Mouse (Mus musculus): ENCODE results near the gene Gm49325. TPM values are rescaled to one million over a fixed set of nuclear protein-coding genes. Genes with fewer than 3 reads are reported as not detected.

The Gm49325 gene
- polyA plus RNA-seq, 1 experiment from 2014 or later, result 8.4 TPM

GRCm38 (mm10) chr10:77591546-77591945 lies 14.5 kb upstream of the Gm49325 start:
- no peak for DNase-seq
- Histone ChIP-seq H3K27me3 (ENCODE audit: insufficient read depth, low read length) (no peaks in the 10 kb centered on the region), H3K4me1 (ENCODE audit: insufficient read depth) (peaks cover 39% of the 10 kb centered on the region)

GRCm38 (mm10) chr10:77596060-77596459 lies 9.9 kb upstream of the Gm49325 start:
- H3K36me3 ChIP-seq (replicated peaks; ENCODE audit: insufficient read depth, low read length), result peaks cover 74% of the 10 kb centered on the region
- no peak overlapping the region for H3K4me3 ChIP-seq (ENCODE audit: low read depth, low read length)
- H3K4me2 ChIP-seq (ENCODE audit: low read depth, low read length), result no peak overlapping the region
- no peak overlapping the region for H3K27ac ChIP-seq (ENCODE audit: low read depth)
- ATAC-seq (no peak), DNase-seq (no peak)
- H3K9ac ChIP-seq (replicated peaks), result no peak overlapping the region
- H3K27me3 ChIP-seq (ENCODE audit: insufficient read depth, low read length), result no peaks in the 10 kb centered on the region
- H3K9me3 ChIP-seq (ENCODE audit: low read length), result no peaks in the 10 kb centered on the region
- WGBS (ENCODE audit: insufficient replicate concordance), result 82% methylated on average over 2 of the region's 2 CpGs
- H3K4me1 ChIP-seq (ENCODE audit: insufficient read depth), result no peaks in the 10 kb centered on the region
- TF ChIP-seq EP300 (IDR thresholded peaks at IDR 0.05; ENCODE audit: low read depth) (no peak), CTCF (IDR thresholded peaks at IDR 0.05; ENCODE audit: low read depth) (no peak)

More at GRCm38 (mm10) chr10:77591546-77591945, 14.5 kb upstream of the Gm49325 start:
- no peaks in the 10 kb centered on the region for H3K9me3 ChIP-seq (ENCODE audit: low read length)
- TF ChIP-seq CTCF (IDR thresholded peaks at IDR 0.05; ENCODE audit: low read depth), result no peak
- no peak for TF ChIP-seq EP300 (IDR thresholded peaks at IDR 0.05; ENCODE audit: low read depth)
- no peak overlapping the region for H3K4me3 ChIP-seq (ENCODE audit: low read depth, low read length)
- H3K36me3 ChIP-seq (replicated peaks; ENCODE audit: insufficient read depth, low read length), result peaks cover 71% of the 10 kb centered on the region
- no peak overlapping the region for H3K4me2 ChIP-seq (ENCODE audit: low read depth, low read length)
- H3K27ac ChIP-seq (ENCODE audit: low read depth), result no peak overlapping the region
- H3K9ac ChIP-seq (replicated peaks), result no peak overlapping the region
- 83% methylated on average over 6 of the region's 6 CpGs for WGBS (ENCODE audit: insufficient replicate concordance)
- ATAC-seq, result no peak

GRCm38 (mm10) chr10:77603021-77603420 lies 3.0 kb upstream of the Gm49325 start:
- Histone ChIP-seq H3K36me3 (replicated peaks; ENCODE audit: insufficient read depth, low read length) (peaks cover 10% of the 10 kb centered on the region), H3K4me1 (ENCODE audit: insufficient read depth) (peaks cover 20% of the 10 kb centered on the region), H3K27me3 (ENCODE audit: insufficient read depth, low read length) (no peaks in the 10 kb centered on the region), H3K9ac (replicated peaks) (no peak overlapping the region), H3K9me3 (ENCODE audit: low read length) (no peaks in the 10 kb centered on the region), H3K4me3 (ENCODE audit: low read depth, low read length) (no peak overlapping the region), H3K27ac (ENCODE audit: low read depth) (no peak overlapping the region), H3K4me2 (ENCODE audit: low read depth, low read length) (no peak overlapping the region)
- ATAC-seq (no peak), DNase-seq (no peak)
- TF ChIP-seq CTCF (IDR thresholded peaks at IDR 0.05; ENCODE audit: low read depth), result no peak
- no peak for TF ChIP-seq EP300 (IDR thresholded peaks at IDR 0.05; ENCODE audit: low read depth)
- 67% methylated on average over 4 of the region's 4 CpGs for WGBS (ENCODE audit: insufficient replicate concordance)

GRCm38 (mm10) chr10:77604111-77604510 lies 1.9 kb upstream of the Gm49325 start:
- peak; percentile 62 for TF ChIP-seq CTCF (IDR thresholded peaks at IDR 0.05; ENCODE audit: low read depth)
- no peak for TF ChIP-seq EP300 (IDR thresholded peaks at IDR 0.05; ENCODE audit: low read depth)
- no peaks in the 10 kb centered on the region; the same call in 1 of the 2 replicates for H3K36me3 ChIP-seq (replicated peaks; ENCODE audit: insufficient read depth, low read length)
- no peaks in the 10 kb centered on the region for H3K27me3 ChIP-seq (ENCODE audit: insufficient read depth, low read length)
- no peak for DNase-seq
- ATAC-seq, result no peak
- H3K27ac ChIP-seq (ENCODE audit: low read depth), result no peak overlapping the region
- H3K4me1 ChIP-seq (ENCODE audit: insufficient read depth), result peaks cover 24% of the 10 kb centered on the region
- no peak overlapping the region for H3K4me3 ChIP-seq (ENCODE audit: low read depth, low read length)
- H3K9ac ChIP-seq (replicated peaks), result no peak overlapping the region
- H3K9me3 ChIP-seq (ENCODE audit: low read length), result no peaks in the 10 kb centered on the region
- WGBS (ENCODE audit: insufficient replicate concordance), result 93% methylated on average over 6 of the region's 6 CpGs
- no peak overlapping the region for H3K4me2 ChIP-seq (ENCODE audit: low read depth, low read length)

- 69% methylated on average over 5 of the region's 5 CpGs for WGBS (ENCODE audit: insufficient replicate concordance)
- Histone ChIP-seq H3K9me3 (ENCODE audit: low read length) (no peaks in the 10 kb centered on the region), H3K4me1 (ENCODE audit: insufficient read depth) (peaks cover 27% of the 10 kb centered on the region), H3K36me3 (replicated peaks; ENCODE audit: insufficient read depth, low read length) (no peaks in the 10 kb centered on the region; the same call in 1 of the 2 replicates), H3K9ac (replicated peaks) (no peak overlapping the region), H3K4me2 (ENCODE audit: low read depth, low read length) (no peak overlapping the region), H3K27me3 (ENCODE audit: insufficient read depth, low read length) (no peaks in the 10 kb centered on the region), H3K4me3 (ENCODE audit: low read depth, low read length) (no peak overlapping the region), H3K27ac (ENCODE audit: low read depth) (peak overlapping the region; percentile 97)
- no peak for DNase-seq
- TF ChIP-seq EP300 (IDR thresholded peaks at IDR 0.05; ENCODE audit: low read depth), result no peak
- no peak for TF ChIP-seq CTCF (IDR thresholded peaks at IDR 0.05; ENCODE audit: low read depth)
- no peak for ATAC-seq
These were observed 1.0 kb upstream of the Gm49325 start for GRCm38 (mm10) chr10:77604958-77605357.

GRCm38 (mm10) chr10:77605368-77605767 lies 629 bp upstream of the Gm49325 start:
- DNase-seq (peak; percentile 53), ATAC-seq (peak; percentile 16; the same call in 1 of the 2 replicates)
- Histone ChIP-seq H3K27me3 (ENCODE audit: insufficient read depth, low read length) (no peaks in the 10 kb centered on the region), H3K9me3 (ENCODE audit: low read length) (no peaks in the 10 kb centered on the region), H3K36me3 (replicated peaks; ENCODE audit: insufficient read depth, low read length) (peaks cover 1% of the 10 kb centered on the region), H3K4me1 (ENCODE audit: insufficient read depth) (peaks cover 29% of the 10 kb centered on the region), H3K27ac (ENCODE audit: low read depth) (peak overlapping the region; percentile 97), H3K4me3 (ENCODE audit: low read depth, low read length) (peak overlapping the region; percentile 66), H3K4me2 (ENCODE audit: low read depth, low read length) (peak overlapping the region; percentile 82), H3K9ac (replicated peaks) (peak overlapping the region; percentile 78)
- 24% methylated on average over 1 of the region's 1 CpGs for WGBS (ENCODE audit: insufficient replicate concordance)
- TF ChIP-seq EP300 (IDR thresholded peaks at IDR 0.05; ENCODE audit: low read depth), result no peak
- TF ChIP-seq CTCF (IDR thresholded peaks at IDR 0.05; ENCODE audit: low read depth), result peak; percentile 86
